Mouse (Mus musculus) lung, postnatal 25 days (tissue): ENCODE measurements around the gene Col4a4.

Source experiments
- DNase-seq: peaks from one replicate; pipeline ENCODE4 v3.0.0; 2022; ENCODE audit warnings: low spot score

The Col4a4 gene

DNA sequence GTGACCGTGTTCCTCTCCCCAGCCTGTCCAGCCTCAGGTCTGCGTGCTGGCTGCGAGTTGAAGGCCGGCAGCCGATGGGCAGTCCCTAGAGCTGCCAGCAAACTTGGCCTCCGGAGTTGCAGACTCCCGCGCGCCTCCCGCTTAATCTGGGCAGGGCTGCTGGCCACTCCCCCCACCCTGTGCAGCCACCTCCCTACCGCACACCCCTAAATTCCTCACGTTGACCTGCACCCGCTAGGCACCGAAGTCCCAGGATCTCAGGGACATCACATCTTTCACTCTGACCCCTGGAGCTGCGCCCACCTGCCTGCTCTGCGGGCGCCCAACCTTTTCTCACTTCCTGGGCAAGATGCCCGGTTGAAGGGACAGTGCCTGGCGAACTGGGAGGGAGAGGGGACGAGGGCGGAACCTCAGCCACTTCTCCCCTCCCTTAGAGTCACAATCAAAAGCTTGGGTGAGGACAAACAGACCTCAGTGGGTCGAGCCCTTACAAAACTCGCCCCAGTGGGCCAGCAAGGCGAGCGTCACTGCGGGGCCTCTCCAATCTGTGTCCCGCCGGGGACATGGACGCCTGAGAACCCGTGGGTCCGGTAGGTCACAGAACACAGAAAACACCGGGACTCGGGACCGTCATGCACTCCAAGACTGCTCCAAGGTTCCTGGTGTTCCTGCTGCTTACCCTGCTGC is at the start of gene Col4a4, which contains the start of gene Col4a3:
Col4a4 (minus strand) TSS at position 137 of the 687 bp plus-strand sequence.
Col4a3 (plus strand) TSS at position 209 of the 687 bp plus-strand sequence.
- DNase-seq: peak; percentile 62

DNA sequence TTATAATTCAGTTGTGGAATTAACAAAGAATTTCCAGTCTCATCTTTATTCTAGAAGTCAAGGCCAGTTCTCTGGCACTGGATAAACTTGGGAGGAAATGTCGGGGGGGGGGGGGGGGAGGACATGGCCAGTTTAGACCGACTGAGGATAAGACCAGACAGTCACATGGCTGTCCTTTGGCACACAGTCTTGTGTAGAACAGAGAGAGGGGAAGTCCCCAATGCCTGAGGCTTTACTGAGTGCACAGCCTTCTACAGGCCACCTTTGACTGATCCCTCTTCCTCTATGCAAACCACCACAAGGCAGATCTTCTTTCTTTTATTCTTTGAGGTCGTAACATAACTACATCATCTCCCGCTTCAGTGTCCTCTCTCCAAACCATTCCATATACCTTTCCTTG is 49.7 kb upstream of the Col4a4 start:
- DNase-seq: no peak

DNA sequence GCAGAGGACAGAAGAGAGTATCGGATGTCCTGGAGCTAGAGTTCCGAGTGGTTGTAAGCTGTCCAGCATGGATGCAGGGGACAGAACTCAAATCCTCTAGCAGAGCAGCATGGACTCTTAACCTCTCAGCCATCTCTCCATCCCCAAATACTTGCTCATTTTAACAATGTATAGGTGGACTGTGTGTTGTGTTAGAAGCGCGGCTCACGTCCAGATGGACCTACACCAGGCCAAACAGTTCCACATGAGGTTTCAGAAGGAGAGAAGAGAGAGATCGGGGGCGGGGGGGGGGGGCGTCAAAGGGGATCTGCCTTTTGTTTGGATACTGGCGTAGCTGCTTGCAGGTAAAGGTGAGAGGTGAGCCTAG is 48.6 kb upstream of the Col4a4 start:
- DNase-seq: no peak

DNA sequence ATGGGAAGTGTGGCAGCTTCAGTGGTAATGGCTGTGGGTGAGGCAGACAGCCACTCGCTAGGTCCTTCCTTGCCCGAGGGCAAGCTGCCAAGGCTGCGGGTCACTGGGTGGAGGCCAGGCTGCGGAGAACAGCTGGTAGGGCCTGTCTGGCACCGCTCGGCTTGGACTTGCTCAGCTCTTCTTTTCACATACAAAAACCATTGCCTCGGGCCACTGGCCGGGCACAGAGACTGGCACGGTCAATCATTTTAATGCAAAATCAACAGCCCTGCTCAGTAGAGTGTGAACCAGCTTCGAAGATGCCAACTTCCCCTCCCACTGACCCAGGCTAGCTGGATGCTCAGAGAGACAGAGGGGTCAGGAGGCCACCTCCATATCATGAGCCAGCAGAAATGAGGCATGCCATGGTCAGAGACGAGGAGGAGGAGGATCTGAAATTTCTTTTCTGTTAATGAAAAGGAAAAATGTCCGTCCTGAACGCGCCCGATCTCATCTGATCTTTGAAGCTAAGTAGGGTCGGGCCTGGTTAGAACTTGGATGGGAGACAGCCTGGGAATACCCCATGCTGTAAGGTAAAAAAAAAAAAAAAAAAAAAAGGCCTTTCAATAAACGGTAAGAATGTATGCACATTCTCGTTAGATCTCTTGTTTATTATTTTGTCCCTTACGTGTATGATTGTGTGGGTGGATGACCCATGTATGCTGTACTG is 48.0 kb upstream of the Col4a4 start:
- DNase-seq: peak; percentile 59

DNA sequence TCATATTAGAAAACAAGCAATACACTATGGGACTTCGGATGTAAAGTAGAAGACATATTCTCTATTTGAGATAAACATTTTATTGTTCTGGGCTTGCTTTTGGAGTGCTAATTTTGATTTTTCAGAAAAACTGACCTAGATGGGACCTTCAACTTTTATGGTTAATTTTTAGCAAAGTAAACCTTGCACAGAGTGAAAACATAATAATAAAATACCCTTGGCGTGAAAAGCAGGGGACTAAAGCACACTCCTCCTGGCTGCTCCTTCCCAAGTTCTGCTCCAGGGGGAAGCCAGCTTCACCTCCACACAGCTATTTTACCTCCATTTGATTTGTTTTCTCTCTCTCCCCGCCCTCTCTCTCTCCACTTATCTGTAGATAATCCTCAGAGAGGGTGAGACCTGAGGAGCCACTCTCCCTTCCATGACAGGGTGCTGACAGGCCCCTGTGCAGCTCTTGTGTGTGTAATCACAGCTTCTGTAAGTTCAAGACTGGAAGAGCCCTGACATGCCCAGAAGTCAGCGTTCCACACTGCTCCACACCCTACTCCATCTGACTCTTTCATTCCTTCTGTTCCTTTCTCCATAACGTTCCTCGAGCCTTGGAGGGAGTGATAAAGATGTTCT is 44.6 kb upstream of the Col4a4 start:
- DNase-seq: no peak

DNA sequence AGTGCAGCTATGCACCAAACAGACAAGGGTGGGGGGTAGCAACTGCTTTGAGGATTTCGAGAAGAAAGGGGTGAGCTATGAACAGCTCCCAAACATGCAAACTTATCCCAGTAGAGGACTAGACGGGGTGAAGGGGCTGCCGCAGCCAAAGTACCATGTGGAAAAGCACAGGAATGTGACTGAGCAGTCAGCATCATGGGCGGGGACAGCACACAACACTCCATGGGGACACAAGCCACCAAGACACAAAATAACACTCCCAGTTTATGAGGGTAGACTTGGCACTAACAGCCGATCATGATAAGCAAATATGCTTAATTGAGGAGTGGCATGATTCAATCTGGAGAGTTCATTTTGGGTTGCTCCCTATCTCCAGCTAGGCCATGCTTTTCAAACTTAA is 42.8 kb upstream of the Col4a4 start:
- no peak for DNase-seq

DNA sequence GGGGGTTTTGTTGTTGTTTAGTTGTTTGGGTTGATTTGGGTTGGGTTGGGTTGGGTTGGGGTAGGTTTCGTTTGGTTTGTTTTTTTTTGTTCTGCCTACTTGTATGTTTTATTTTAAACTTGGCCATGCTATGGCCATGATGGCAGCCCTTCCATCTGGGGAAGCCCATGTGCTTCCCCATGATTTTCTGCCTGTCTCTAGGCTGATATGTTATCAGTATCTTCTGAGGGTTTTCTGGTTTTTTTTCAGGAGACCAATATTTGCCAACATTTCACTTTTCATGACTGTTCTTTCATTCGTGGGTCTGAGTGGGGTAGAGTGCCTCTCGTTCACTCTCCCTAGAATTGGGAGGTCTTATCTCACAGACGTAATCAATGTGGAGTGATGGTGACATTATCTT is 41.0 kb upstream of the Col4a4 start:
- DNase-seq: no peak

DNA sequence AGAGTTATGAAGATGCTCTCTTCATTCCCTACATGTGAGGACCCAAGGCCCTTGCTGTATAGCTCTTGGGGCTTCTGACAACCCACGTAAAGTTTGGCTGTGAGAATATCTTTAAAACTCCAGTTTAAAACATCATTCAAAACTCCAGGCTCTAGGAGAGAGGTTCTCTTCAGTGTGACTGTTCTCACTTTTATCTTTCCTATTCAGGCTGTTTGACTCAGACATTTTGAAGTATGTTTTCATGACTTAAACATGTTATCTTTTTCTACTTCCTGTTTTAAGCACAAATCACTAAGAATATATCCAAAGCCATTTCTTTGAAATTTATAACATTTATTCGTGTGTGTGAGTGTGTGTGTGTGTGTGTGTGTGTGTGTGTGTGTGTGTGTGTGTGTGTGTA is 38.8 kb upstream of the Col4a4 start:
- no peak for DNase-seq

DNA sequence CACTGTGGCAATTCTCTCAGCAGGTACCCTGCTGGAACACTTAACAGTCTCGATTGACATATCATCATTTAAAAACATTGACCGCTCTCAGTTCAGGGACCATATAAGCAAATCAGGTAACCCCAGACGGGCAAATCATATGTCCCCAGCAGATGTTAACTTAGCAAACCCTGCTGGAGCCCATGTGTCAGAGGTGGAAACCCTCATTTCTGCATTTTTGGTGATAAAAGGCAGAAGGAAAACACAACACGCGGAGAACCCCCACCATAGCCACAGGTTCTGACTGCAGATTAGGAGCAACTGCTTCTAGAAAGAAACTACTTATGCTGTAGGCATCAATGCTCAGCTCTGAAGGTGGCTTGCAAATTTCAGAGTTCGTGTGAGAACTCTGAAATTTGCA is 38.3 kb upstream of the Col4a4 start:
- DNase-seq: no peak

DNA sequence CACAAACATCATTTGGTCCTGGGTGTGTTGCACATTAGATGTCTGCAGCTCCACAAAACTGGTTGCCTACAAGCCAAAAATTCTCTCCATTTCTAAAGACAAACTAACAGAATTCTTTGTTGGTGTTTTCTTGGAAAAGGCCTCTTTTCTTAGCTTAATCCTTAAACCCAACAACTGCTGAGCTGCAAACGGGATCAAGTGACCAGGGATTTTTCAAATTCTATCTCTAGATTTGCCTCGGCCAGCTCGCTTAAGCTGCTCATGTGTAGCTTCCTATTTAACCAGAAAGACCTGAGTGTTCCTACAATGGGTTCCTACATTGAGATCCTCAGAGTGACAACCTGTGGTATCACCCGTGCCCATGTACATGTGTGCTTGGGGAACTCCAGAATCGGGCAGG is 33.3 kb upstream of the Col4a4 start:
- DNase-seq: no peak

DNA sequence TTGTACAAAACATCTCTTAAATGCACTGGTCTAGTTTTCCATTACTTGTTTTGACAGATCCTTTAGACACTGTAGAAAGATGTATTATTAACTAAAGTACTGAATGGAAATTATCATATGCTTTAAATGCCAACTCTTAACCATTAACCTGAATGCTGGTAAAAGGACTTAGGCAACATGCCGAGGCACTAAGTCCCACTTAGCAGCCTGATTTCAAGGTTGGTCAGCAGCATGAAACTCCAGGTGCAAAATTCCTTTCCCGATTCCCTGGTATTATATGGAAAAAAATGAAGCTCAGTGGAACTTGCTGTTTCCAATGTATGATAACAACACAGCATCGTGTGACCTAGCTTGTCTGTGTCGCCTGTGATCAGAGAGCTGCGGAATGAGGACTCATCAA is 31.9 kb upstream of the Col4a4 start:
- no peak for DNase-seq

DNA sequence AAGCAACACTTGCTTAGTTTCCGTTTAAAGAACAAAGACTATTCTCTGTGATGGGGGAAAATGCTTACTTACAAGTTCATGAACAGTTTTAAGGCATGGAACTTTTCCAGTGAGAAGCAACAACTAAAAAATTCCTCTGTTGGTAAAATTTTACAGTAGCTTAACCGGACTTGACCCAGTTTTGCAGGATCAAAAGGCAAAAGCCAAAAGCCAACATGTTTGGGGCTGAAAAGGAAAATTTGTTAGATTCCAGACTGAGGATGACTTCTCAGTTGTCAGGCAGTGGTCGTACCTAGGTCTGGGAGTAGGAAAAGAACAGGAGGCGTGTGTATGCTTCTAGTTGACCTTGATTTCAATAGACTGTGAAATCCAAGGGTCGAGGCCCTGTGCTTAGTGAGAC is 31.4 kb upstream of the Col4a4 start:
- no peak for DNase-seq

DNA sequence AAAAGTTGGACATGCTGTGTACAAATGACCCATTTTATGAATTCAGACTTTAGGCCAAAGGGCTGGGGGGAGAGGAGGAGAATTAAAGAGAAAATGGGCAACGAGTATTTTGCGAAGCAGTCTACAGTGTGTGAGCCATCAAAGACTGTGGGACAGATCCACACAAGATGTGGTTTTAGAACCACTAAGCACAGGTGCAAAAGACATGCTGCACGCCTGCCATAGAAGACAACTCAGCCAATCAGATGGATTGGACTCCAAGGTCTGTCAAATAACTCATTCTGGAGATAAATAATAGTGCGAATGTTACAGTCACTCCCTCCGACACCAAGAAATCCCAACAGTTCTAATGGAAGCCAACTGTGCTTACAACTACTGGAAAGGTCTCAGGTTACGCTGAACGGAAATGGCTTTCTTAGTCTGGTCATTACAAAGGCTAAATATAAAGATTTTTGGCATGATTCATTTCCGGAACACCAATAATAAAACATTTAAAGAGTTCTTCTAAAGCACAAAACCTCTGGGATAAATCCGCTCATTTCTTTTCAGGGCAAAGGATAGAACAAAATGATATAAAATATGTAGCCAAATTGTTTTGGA is 25.5 kb upstream of the Col4a4 start:
- no peak for DNase-seq

DNA sequence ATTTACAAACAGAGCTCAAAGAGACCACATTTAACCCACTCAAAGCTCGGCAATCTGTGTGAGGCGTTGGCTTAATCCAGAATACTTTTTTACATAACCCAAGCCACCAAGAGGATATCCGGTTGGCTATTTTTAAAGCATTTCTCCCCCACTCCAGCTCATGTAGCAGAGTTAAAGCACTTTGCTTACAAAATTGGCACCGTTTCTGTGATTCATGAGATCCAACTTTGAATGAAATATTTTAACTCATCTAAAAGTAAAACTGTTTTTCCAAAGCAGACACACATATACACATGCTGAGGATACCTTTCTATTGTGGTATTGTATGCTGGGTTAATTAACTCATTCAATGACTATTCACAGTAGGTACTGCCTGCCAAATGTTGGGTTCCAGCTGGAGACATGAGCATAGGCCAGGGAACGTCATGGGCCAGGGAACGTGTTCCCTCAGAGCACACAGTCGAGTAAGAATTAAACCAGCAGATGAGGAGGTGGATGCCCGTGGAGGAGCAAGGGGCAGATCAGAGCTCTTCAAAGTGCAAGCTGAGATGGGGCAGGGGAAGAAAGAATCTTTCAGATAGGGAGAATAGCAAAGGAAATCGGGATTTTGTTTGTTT is 22.1 kb upstream of the Col4a4 start:
- DNase-seq: no peak

DNA sequence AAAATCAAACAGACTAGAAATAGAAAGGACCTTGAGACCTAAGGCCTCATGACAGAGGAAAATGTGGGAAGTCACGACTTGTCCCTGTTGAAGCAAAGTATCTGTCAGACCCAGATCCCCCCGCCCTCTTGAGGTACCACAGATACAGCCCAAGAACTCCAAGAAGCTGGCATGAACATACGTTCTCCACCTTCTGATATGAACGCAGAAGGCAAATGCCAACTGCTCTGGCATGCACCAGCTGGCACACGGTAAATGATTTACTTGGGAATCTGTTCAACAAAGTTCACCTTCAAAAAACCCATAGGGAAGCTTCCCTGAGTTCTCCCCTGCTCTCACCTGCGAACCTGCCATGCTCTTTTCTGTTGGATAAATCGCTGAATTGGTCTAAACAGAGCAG is 19.2 kb upstream of the Col4a4 start:
- DNase-seq: no peak

DNA sequence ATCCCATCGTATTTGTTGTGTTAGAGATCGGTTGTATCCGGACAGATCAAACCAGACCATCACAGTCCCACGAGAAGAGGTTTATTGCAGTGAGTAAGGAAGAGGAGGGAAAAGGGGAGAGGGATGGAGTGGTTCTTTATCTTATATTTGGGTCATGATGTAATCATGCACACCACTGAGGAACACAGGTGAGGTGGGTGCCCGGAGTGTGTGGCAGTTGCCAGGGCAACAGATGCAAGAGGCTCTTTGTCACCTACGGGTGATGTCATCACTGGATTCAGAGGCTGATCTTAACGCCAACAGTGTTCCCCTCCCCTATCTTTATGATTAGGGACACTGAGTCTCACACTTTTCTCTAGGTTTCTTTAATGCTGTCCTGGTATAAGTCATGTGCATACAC is 18.7 kb upstream of the Col4a4 start:
- no peak for DNase-seq

DNA sequence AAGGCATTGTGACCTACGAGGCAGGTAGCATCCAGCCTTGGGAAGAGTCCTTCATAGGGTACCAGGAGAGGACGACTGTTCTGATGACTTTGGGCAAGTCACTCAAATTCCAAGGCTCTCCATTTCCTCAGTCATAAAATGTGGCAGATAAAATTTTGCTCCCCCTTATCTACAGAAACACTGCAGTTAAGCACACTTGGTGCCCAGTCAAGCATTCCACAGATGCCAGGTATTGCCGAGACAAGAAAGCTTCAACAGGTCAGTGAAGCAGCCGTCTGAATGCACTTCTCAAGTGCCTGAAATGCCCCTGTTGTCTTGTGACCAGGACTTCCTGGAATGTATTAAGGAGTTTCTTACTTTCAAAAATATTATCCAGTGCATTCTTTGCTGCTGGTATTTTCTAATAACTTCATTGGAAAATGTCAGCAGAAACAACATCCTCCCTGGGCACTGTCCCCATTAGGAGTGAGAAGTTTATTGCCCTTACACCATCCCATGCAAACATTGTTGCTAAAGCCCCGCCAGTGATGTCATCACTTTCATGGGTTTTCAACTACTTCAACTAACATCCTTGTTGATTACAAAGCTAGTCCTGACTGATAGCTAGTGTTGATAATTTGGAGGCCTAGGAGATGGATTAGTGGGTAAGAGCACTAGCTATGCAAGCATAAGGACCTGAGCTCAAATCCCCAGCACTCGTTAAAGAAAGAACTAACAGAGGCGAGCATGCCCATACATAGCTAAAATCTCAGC is 16.7 kb upstream of the Col4a4 start:
- DNase-seq: peak; percentile 47

DNA sequence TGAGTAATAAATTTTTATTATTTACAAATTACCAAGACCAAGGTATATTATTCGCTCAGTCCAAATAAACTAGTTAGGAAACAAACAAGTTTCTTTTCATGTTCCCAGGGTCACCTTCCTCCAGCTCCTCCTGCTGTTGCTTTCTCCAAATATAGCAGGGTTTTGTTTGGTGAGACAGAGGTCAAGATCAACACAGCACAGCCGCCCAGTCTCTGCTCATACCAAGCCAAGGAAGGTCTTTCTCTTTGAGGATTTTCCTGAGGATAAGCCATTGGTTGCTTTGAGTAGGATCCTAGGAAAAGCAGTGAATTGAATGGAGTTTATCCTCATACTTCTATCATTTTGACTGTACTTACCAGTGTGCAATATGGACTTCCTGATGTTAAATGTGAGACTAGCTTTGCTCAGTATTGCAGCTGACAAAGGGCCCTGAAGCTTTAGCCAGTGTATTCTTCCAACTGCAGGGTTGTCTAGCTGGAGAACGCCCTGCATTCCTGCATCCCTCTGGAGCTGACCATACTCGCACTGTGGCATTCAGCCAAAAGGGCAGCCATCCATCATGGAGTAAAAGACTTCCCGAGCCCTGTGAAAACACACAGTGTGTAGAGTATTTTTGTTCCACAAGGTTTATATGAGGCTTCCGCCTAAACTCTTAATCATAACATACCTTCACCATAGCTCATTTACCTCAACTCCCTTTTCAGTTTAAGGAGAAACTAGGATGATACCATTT is 10.4 kb upstream of the Col4a4 start:
- peak; percentile 56 for DNase-seq

DNA sequence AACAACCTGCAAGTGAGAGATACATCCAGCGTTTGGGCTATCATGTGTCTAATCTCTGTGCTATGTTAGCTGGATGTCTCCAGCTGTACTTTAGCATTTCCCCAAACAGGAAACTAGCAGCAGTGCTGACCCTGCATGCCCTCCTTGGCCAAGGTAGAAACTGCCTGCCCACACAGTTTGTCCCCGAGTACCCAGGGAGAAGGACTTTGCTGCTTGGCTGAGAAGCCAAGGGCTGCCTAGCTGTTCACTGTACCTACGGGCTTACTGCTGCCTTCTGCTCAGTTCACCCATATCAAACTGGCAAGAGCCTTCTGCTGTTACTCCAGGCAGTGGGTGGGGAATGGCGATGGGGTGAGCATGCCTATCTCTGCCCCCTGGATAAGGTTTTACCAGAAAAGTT is 3.6 kb upstream of the Col4a4 start:
- no peak for DNase-seq

DNA sequence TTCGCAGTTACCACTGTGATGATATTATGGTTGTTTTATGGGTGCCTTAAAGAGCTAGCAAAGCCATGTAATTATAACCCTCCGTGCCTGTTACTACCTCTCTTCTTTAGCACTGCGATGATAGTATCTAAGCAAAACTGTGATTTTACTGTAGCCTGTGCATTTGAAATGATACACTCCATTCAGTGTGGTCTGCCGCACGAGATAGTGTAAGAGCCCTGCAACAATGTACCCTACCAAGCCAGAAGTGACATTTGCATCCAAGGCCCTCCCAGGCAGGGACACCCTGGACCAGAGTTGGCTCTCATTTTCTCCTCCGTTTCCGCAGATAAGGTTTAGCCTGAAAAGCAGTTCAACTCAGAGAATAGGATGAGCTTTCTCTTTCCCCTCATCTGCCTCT is 668 bp downstream of the Col4a4 start:
- no peak for DNase-seq

DNA sequence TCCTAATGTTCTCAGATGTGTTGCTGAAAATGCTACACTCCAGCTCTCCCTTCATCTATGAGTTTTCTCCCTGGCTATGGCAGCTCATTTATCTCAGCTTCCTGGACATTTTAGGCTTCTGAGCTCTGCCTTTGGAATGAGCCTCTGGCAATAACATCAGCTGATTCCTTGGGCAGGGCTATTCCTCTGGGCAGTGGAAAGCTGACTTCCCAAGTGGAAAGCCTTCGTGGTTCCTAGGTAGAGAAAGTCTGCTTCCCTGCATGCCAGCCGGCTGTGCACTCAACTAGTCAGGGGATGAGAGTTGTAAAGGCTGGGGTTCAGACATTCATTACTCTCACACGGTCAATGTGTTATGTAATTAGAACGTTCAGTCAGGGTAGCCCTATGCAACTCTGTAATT is 8.3 kb downstream of the Col4a4 start:
- peak; percentile 19 for DNase-seq
